Mouse (Mus musculus) olfactory bulb, adult 2 months (tissue): ENCODE results near the gene Snd1.

Experiments
- CTCF ChIP-seq: fragments of 200-500 bp; IDR thresholded peaks from 2 replicates; pipeline ENCODE4 v1.5.1; 2012; ENCODE audit warnings: low read depth, mild to moderate bottlenecking, low read length, moderate library complexity; ENCODE audit not compliant: insufficient read depth
- POLR2A ChIP-seq: fragments of 200-500 bp; IDR thresholded peaks from 2 replicates; pipeline ENCODE4 v1.6.1; 2012; ENCODE audit warnings: mild to moderate bottlenecking, low read depth, low read length, moderate library complexity; ENCODE audit not compliant: insufficient read depth

- TF ChIP-seq CTCF = no peak
- no peak for TF ChIP-seq POLR2A
These were observed 261.7 kb downstream of the Snd1 start for GRCm38 (mm10) chr6:28736665-28737064.
